Mouse (Mus musculus) liver, embryonic 14.5 days (tissue): ENCODE data around the gene Prss45. TPM values are rescaled to one million over a fixed set of nuclear protein-coding genes. Genes with fewer than 3 reads are reported as not detected.
"Not testable (repeated sequence)": the region's sequence is repeated elsewhere in the genome, so short reads cannot be mapped to it uniquely, and the experiment has no call there.

Experiments used
- ATAC-seq: fragments of 200-750 bp; cut with Nextera tagmentation; 2 replicates; pipeline ENCODE4 v1.8.0; 2017; ENCODE audit warnings: moderate number of reproducible peaks, mild to moderate bottlenecking, moderate library complexity; ENCODE audit not compliant: insufficient read depth
- DNase-seq, 3 experiments: peaks; one replicate each; pipeline ENCODE4 v3.0.0-alpha.2; 2012 to 2013; ENCODE audit warnings: low read depth in 3 of 3, low spot score in 3 of 3
- H3K27ac ChIP-seq: fragments of 300-500 bp; sonication (generic); 2 replicates; pipeline ENCODE4 v1.5.1; 2014; ENCODE audit warnings: moderate library complexity, mild to moderate bottlenecking, control low read depth, inconsistent platforms
- H3K27me3 ChIP-seq: fragments of 300-500 bp; sonication (generic); 2 replicates; pipeline ENCODE4 v1.6.1; 2014; ENCODE audit warnings: mild to moderate bottlenecking, low read length, moderate library complexity; ENCODE audit not compliant: control insufficient read depth, insufficient read depth
- H3K36me3 ChIP-seq: fragments of 300-500 bp; sonication (generic); replicated peaks from 2 replicates; pipeline ENCODE4 v1.6.1; 2014; ENCODE audit warnings: low read depth; ENCODE audit not compliant: control insufficient read depth, insufficient read depth
- H3K4me1 ChIP-seq, 2 experiments: fragments of 200-500 bp in 1 of 2; fragments of 300-500 bp in 1 of 2; sonication (generic) in 1 of 2; replicated peaks; 2 replicates each; pipeline ENCODE4 v1.6.1; 2012 to 2014; ENCODE audit warnings: antibody characterized with exemption in 1 of 2, inconsistent platforms in 1 of 2, low read length in 1 of 2; ENCODE audit not compliant: control insufficient read depth in 2 of 2, insufficient read depth in 2 of 2
- H3K4me2 ChIP-seq: fragments of 300-500 bp; sonication (generic); 2 replicates; pipeline ENCODE4 v1.6.1; 2014; ENCODE audit warnings: low read depth, mild to moderate bottlenecking, control low read depth, moderate library complexity
- H3K4me3 ChIP-seq, 2 experiments: fragments of 200-500 bp in 1 of 2; fragments of 300-500 bp in 1 of 2; sonication (generic) in 1 of 2; 2 replicates each; pipeline ENCODE4 v1.5.1; 2012 to 2014; ENCODE audit warnings: low read depth in 2 of 2, low read length in 2 of 2, mild to moderate bottlenecking in 2 of 2, control low read depth in 1 of 2, inconsistent platforms in 1 of 2, moderate library complexity in 1 of 2; ENCODE audit not compliant: insufficient read depth in 1 of 2
- H3K9ac ChIP-seq: fragments of 300-500 bp; sonication (generic); replicated peaks from 2 replicates; pipeline ENCODE4 v1.6.1; 2014; ENCODE audit warnings: mild to moderate bottlenecking, control low read depth, moderate library complexity
- H3K9me3 ChIP-seq: fragments of 300-500 bp; sonication (generic); 2 replicates; pipeline ENCODE4 v1.6.1; 2016; ENCODE audit warnings: low read length, mixed read lengths; ENCODE audit not compliant: control insufficient read depth
- CTCF ChIP-seq: IDR thresholded peaks from 2 replicates; pipeline ENCODE4 v1.5.1; 2016; ENCODE audit warnings: antibody characterized with exemption, low read depth, control low read depth
- EP300 ChIP-seq: IDR thresholded peaks from 2 replicates; pipeline ENCODE4 v1.6.1; 2016; ENCODE audit warnings: antibody characterized with exemption, low read depth
- WGBS: fragments of 180-500 bp; shearing (Covaris S2); extraction: QIAGEN DNeasy Blood & Tissue Kit; methylation state at CpG from one replicate; pipeline ENCODE4 v1.1.7; 2014; ENCODE audit not compliant: insufficient replicate concordance; 5-methylcytosine and 5-hydroxymethylcytosine counted together
- polyA plus RNA-seq, 2 experiments: library from polyadenylated mRNA; depleted of rRNA in 1 of 2; stranded (reverse) in 1 of 2; unstranded in 1 of 2; fragments of >200 nt; fragmentation: Nextera tagmentation in 1 of 2; extraction: Ambion mirVana in 1 of 2; gene quantifications; 2 replicates each; pipeline versions ENCODE4 v1.2.1 to v1.2.3; 2012 to 2014

The Prss45 gene
- polyA plus RNA-seq, 2 experiments: not detected

- Histone ChIP-seq H3K4me1 (no peaks in the 10 kb centered on the region), H3K9me3 (no peaks in the 10 kb centered on the region), H3K27me3 (no peaks in the 10 kb centered on the region), H3K36me3 (no peaks in the 10 kb centered on the region), H3K9ac (no peak overlapping the region), H3K27ac (no peak overlapping the region), H3K4me2 (no peak overlapping the region), H3K4me3 (no peak overlapping the region)
- TF ChIP-seq CTCF (no peak), EP300 (no peak)
- ATAC-seq (no peak), DNase-seq (no peak)
- 66% methylated on average over 8 of the region's 8 CpGs for WGBS
These were observed 33.4 kb upstream of the Prss45 start for GRCm38 (mm10) chr9:110800834-110801479.

- H3K4me3 ChIP-seq: no peak overlapping the region
- no peak for DNase-seq
- no peak for ATAC-seq
- H3K9ac ChIP-seq: no peak overlapping the region
- H3K27ac ChIP-seq: no peak overlapping the region
- no peaks in the 10 kb centered on the region for H3K4me1 ChIP-seq
- no peaks in the 10 kb centered on the region for H3K27me3 ChIP-seq
- no peaks in the 10 kb centered on the region for H3K9me3 ChIP-seq
- 47% methylated on average over 4 of the region's 4 CpGs for WGBS
- no peaks in the 10 kb centered on the region for H3K36me3 ChIP-seq
- TF ChIP-seq EP300: no peak
- no peak for TF ChIP-seq CTCF
- H3K4me2 ChIP-seq: no peak overlapping the region
These were observed 31.1 kb upstream of the Prss45 start for GRCm38 (mm10) chr9:110803294-110803693.

DNA sequence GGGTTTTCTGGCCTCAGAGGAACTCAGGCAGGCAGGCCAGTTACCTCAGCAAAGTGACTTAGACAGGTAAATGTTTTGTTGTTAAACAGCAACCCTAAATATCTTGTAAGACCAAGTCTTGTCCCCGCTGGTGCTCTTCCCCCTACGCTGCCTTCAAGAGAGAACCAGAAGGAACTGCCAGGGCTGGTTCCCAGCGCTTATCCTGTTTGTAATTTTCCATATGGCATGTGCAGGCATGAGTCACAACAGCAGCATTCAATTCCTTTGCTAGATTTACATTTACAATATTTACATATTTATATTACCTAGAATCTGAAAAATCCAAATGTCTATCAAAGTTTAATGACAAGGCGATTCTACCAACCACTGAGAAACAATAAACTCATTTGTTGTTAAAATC, 24.3 kb upstream of the Prss45 start:
- H3K27me3 ChIP-seq: no peaks in the 10 kb centered on the region
- no peak for ATAC-seq
- DNase-seq: no peak
- H3K27ac ChIP-seq: no peak overlapping the region
- no peak for TF ChIP-seq CTCF
- no peak for TF ChIP-seq EP300
- H3K4me2 ChIP-seq: no peak overlapping the region
- no peak overlapping the region for H3K4me3 ChIP-seq
- H3K9ac ChIP-seq: no peak overlapping the region
- H3K4me1 ChIP-seq: no peaks in the 10 kb centered on the region
- no peaks in the 10 kb centered on the region for H3K9me3 ChIP-seq
- no peaks in the 10 kb centered on the region for H3K36me3 ChIP-seq
- 65% methylated on average over 4 of the region's 4 CpGs for WGBS

DNA sequence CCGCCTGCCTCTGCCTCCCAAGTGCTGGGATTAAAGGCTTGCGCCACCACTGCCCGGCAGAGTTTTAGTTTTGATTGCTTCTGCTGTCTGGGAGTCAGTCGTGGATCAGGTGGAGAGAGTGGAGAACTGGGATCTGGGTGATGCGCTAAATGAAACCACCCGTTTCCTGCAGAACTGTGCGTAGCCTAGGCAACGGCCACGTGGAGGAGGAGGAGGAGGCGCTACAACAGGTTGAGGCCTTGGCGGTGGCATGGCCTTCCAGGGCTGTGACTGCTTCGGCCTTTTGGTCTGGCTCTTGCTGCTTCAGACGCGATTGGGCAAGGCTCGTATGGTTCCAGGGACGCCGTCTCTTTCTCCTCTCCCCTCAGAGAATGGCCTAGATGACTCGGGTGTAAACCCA, 20.6 kb upstream of the Prss45 start, which contains the start of gene Prss44:
TSS of gene Prss44 (plus strand) at position 206 of the 400 bp plus-strand sequence.
- Histone ChIP-seq H3K4me1 (no peaks in the 10 kb centered on the region), H3K4me3 (no peak within 1 kb of the TSS), H3K9me3 (no peaks in the 10 kb centered on the region), H3K36me3 (no peaks in the 10 kb centered on the region), H3K4me2 (no peak within 1 kb of the TSS), H3K27me3 (no peaks in the 10 kb centered on the region), H3K9ac (no peak within 1 kb of the TSS), H3K27ac (no peak within 1 kb of the TSS)
- no peak for ATAC-seq
- TF ChIP-seq EP300: no peak
- TF ChIP-seq CTCF: no peak
- WGBS: 43% methylated on average over 18 of the region's 18 CpGs
- no peak for DNase-seq

- H3K4me1 ChIP-seq, H3K27ac ChIP-seq, ATAC-seq, DNase-seq, H3K4me2 ChIP-seq, H3K9ac ChIP-seq, H3K27me3 ChIP-seq, H3K4me3 ChIP-seq, H3K9me3 ChIP-seq, H3K36me3 ChIP-seq: not testable (repeated sequence)
These were observed 13.8 kb upstream of the Prss45 start for GRCm38 (mm10) chr9:110820546-110820945.
